Mouse (Mus musculus): ENCODE results near the gene Dnm2. TPM values are rescaled to one million over a fixed set of nuclear protein-coding genes. Genes with fewer than 3 reads are reported as not detected.

The Dnm2 gene
- polyA plus RNA-seq, 1 experiment: 92.2 TPM

- DNase-seq (ENCODE audit: low read depth): no peak
- TF ChIP-seq CTCF (IDR thresholded peaks at IDR 0.05; ENCODE audit: borderline replicate concordance, extremely low read depth, insufficient read depth, insufficient read length) (no peak), POLR2A (IDR thresholded peaks at IDR 0.05; ENCODE audit: borderline replicate concordance, extremely low read depth, insufficient read depth, insufficient read length, poor library complexity, severe bottlenecking) (no peak)
These were observed 66.0 kb downstream of the Dnm2 start for GRCm38 (mm10) chr9:21490696-21491095.

DNA sequence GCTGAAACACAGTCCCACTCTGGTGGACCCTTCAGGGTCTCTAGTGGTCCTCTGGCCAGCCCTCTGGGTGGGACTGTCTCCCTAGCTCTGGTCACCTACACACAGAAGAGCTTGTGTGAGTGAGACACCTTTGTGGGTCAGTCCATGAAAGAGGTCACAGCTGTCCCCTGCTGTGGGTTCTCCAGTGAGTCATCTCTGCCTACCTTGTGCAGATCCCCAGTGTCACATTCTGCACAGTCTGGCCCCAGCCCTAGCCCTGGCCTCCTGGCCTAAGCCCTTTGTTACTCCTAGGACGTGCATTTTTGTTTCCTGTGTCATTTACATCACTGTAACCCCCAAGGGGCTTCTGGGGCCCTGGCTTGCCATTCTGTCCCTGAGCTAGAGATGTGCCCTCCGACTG lies 69.2 kb downstream of the Dnm2 start:
- TF ChIP-seq CTCF (IDR thresholded peaks at IDR 0.05; ENCODE audit: borderline replicate concordance, extremely low read depth, insufficient read depth, insufficient read length): no peak
- TF ChIP-seq POLR2A (IDR thresholded peaks at IDR 0.05; ENCODE audit: borderline replicate concordance, extremely low read depth, insufficient read depth, insufficient read length, poor library complexity, severe bottlenecking): no peak
- no peak for DNase-seq (ENCODE audit: low read depth)

GRCm38 (mm10) chr9:21494726-21495125 lies 70.0 kb downstream of the Dnm2 start:
- TF ChIP-seq POLR2A (IDR thresholded peaks at IDR 0.05; ENCODE audit: borderline replicate concordance, extremely low read depth, insufficient read depth, insufficient read length, poor library complexity, severe bottlenecking) (no peak), CTCF (IDR thresholded peaks at IDR 0.05; ENCODE audit: borderline replicate concordance, extremely low read depth, insufficient read depth, insufficient read length) (no peak)
- DNase-seq (ENCODE audit: low read depth): no peak

- peak; percentile 4 for DNase-seq (ENCODE audit: low read depth)
- TF ChIP-seq POLR2A (IDR thresholded peaks at IDR 0.05; ENCODE audit: borderline replicate concordance, extremely low read depth, insufficient read depth, insufficient read length, poor library complexity, severe bottlenecking) (no peak), CTCF (IDR thresholded peaks at IDR 0.05; ENCODE audit: borderline replicate concordance, extremely low read depth, insufficient read depth, insufficient read length) (no peak)
These were observed 71.8 kb downstream of the Dnm2 start for GRCm38 (mm10) chr9:21496308-21497049.

DNA sequence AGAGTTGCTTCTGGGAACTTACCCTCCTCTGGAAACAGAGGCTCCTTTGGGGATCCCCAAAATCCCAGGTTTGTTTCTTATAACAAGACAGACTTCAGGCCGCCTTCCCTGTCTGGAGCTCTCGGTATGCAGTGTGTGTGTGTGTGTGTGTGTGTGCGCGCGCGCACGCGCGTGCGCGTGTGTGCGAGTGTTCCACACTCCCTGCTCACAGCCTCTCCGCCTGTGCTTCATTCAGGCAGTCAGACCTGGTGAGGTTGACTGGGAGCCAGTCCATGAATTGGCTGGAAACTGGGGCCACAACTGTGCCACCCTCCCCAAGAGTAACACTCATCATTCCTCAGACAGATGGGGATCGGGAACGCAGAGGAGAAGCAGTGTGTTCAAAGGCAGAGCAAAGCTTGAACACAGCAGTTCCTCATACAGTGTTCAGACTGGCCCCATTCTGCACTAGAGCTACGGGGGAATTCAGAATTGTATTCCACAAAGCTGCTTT lies 72.4 kb downstream of the Dnm2 start:
- peak; percentile 9 for DNase-seq (ENCODE audit: low read depth)
- no peak for TF ChIP-seq POLR2A (IDR thresholded peaks at IDR 0.05; ENCODE audit: borderline replicate concordance, extremely low read depth, insufficient read depth, insufficient read length, poor library complexity, severe bottlenecking)
- TF ChIP-seq CTCF (IDR thresholded peaks at IDR 0.05; ENCODE audit: borderline replicate concordance, extremely low read depth, insufficient read depth, insufficient read length): no peak

DNA sequence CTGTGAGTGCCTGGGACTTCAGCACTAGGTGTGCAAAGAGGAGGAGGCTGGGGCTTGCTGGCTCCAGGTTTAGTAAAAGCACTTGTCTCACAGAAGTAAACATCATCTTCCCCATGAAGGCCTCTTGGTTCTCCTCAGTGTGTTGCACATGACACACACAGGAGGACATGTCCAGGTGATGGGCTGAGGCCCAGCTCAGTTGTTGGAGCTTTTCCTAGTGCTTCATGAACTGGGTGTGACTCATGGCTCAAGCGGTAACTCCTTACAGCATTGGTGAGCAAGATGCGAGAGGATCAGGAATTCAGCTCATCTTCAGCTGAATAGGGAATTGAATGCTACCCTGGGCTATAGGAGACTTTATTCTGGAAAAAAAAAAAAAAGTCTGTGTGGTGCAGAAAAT lies 73.0 kb downstream of the Dnm2 start:
- no peak for TF ChIP-seq POLR2A (IDR thresholded peaks at IDR 0.05; ENCODE audit: borderline replicate concordance, extremely low read depth, insufficient read depth, insufficient read length, poor library complexity, severe bottlenecking)
- no peak for TF ChIP-seq CTCF (IDR thresholded peaks at IDR 0.05; ENCODE audit: borderline replicate concordance, extremely low read depth, insufficient read depth, insufficient read length)
- no peak for DNase-seq (ENCODE audit: low read depth)

DNA sequence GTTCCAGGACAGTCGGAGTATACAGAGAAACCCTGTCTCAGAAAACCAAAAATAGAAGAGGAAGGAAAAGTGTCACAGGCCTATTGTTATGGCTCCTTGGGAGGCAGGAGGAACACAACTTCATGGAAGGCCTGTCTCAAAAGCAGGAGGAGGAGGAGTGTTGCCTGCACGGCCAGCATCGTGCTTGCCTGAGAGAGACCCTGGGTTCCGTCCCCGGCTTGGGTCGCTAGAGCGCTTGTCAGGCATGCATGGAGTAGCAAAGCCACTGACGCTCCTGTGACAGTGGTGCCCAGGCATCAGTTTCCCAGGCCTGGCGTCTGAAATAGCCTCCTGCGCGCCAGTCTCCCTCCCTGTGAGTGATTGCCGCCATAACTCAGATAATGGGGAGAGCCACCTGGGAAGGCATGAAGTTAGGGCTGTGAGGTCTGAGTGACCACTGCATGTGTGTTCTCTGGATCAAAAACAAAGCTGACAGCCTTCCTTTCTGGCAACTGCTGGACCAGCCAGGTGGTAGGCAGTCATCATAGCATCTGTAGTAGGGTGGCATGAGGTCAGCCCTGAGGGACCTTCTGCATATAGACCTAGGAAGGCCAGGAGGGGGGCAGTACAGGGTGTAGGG lies 73.7 kb downstream of the Dnm2 start:
- no peak for TF ChIP-seq POLR2A (IDR thresholded peaks at IDR 0.05; ENCODE audit: borderline replicate concordance, extremely low read depth, insufficient read depth, insufficient read length, poor library complexity, severe bottlenecking)
- no peak for TF ChIP-seq CTCF (IDR thresholded peaks at IDR 0.05; ENCODE audit: borderline replicate concordance, extremely low read depth, insufficient read depth, insufficient read length)
- DNase-seq (ENCODE audit: low read depth): no peak

DNA sequence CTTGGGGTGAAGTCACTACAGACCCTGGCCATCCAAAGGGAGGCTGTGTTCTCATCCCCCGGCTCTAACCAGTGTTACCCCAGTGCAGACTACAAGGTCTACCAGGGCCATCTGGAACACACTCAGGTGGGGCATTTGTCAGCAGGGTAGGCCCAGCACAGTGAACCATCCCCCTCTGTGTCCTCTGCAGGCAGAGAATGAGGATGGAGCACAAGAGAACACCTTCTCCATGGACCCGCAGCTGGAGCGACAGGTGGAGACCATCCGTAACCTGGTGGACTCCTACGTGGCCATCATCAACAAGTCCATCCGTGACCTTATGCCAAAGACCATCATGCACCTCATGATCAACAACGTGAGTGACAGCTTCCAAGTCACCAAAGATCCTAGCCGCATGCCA lies 78.6 kb downstream of the Dnm2 start:
- no peak for DNase-seq (ENCODE audit: low read depth)
- TF ChIP-seq CTCF (IDR thresholded peaks at IDR 0.05; ENCODE audit: borderline replicate concordance, extremely low read depth, insufficient read depth, insufficient read length) (no peak), POLR2A (IDR thresholded peaks at IDR 0.05; ENCODE audit: borderline replicate concordance, extremely low read depth, insufficient read depth, insufficient read length, poor library complexity, severe bottlenecking) (no peak)

- DNase-seq (ENCODE audit: low read depth): no peak
These were observed 81.1 kb downstream of the Dnm2 start for GRCm38 (mm10) chr9:21505767-21506166.

DNA sequence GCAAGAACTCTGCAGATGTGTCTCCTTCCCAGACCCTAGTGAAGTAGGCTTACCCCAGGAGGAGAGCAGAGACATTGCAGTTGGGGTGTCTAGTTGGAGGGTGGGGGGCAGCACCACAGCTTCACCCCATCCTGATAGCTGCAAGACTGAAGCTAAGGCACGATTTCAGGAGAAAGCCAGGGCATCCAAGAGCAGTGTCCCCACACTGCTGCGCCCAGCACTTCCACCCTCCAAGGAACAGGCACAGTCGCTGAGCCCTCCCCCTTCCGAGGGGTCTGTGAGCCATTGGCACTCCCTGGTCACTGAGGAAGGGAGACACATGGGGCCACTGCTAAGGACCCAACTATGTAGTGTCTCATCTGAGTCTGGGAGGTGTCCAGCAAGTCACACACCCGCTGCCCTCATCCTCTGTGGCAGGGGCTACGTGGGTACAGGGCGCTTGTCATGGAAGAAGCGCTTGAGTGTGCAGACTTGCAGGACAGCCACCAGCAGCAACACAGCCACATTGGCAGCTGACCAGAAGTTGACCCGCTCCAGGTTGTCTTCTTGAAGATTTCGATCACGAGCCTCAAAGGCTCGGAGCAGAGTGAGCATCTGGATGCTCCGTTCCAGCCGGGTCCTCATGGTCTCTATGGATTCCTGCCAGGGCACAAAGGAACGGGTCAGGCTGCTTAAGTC lies 83.2 kb downstream of the Dnm2 start:
- TF ChIP-seq POLR2A (IDR thresholded peaks at IDR 0.05; ENCODE audit: borderline replicate concordance, extremely low read depth, insufficient read depth, insufficient read length, poor library complexity, severe bottlenecking) (no peak), CTCF (IDR thresholded peaks at IDR 0.05; ENCODE audit: borderline replicate concordance, extremely low read depth, insufficient read depth, insufficient read length) (no peak)
- no peak for DNase-seq (ENCODE audit: low read depth)

More at GRCm38 (mm10) chr9:21505767-21506166, 81.1 kb downstream of the Dnm2 start:
- TF ChIP-seq POLR2A (IDR thresholded peaks at IDR 0.05; ENCODE audit: borderline replicate concordance, extremely low read depth, insufficient read depth, insufficient read length, poor library complexity, severe bottlenecking) (no peak), CTCF (IDR thresholded peaks at IDR 0.05; ENCODE audit: borderline replicate concordance, extremely low read depth, insufficient read depth, insufficient read length) (no peak)

DNA sequence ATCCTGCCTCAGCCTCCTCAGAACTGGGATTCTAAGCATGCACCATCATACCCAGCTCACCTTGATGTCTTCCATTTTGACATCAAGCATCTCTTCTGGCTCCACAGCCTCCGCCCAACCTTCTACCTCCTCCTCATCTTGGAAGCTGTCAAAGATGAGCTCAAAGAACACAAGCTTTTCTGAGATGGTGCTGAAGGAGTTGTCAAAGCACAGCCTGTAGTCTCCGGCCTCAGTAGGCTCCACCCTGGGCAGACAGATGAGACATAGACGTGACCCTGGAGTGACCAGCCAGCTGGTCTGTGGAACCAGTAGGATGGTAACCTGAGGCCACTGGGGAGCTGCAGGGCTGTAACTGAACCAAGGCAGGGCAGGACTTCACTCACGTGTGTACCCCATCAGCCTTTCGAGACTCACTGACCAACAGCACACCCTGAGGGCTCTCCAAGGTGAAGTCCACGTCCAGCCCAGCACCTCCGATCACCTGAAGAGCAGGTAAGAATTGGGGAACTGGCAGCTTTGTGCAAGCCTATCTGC lies 84.2 kb downstream of the Dnm2 start:
- no peak for TF ChIP-seq CTCF (IDR thresholded peaks at IDR 0.05; ENCODE audit: borderline replicate concordance, extremely low read depth, insufficient read depth, insufficient read length)
- TF ChIP-seq POLR2A (IDR thresholded peaks at IDR 0.05; ENCODE audit: borderline replicate concordance, extremely low read depth, insufficient read depth, insufficient read length, poor library complexity, severe bottlenecking): no peak

More for the DNA sequence above, 84.2 kb downstream of the Dnm2 start:
- no peak for DNase-seq (ENCODE audit: low read depth)

All from brain, embryonic 14.5 days (tissue).